Comparison of ENCODE assay signal across 10 mouse cellular contexts in the genomic region with DNA sequence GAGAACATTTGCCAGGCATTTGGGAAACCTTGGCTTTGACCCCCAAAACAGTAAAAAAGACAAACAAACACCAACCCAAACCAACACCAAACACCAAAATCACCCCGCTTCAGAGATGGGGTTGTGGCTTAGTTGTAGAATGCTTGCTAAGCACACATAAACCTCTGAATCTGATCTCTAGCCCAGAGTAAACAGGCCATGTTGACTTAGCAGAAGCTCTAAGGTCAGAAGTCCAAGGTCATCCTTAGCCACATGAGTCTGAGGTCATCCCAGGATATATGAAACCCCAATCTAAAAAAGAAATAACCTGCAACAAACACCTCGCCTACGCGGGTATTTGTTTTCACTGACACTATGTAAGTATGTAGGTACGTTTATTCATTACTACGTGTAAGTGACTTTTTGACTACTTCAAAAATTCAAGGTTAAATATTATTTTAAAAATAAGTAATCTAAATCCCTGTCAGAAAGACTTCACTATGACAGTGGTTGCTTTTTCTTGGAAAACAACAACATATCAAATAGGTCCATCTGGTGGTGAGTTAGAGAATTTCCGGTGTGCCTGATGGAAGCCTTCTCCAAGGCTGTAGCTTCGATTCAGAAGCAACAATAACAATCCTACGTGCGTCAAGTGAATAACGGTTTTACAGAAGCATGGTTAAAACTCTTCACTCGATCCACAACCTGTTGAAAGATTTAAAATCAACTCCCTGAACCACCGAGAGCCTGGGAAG. TPM values are rescaled to one million over a fixed set of nuclear protein-coding genes. Genes with fewer than 3 reads are reported as not detected.
DNase-seq lines count a peak whose midpoint lies in the region; ATAC-seq and TF ChIP-seq lines count a peak whose summit lies in the region.
"Had no signal": no experiment of that assay in that cellular context is flagged by ENCODE, and none has a peak within 500 bp of the region (broad histone marks: within the 10 kb centered on the region; RNA-seq: fewer than 3 reads in every experiment).

No protein-coding gene starts in this region.

- 61% methylated on average over 13 of the region's 13 CpGs for WGBS in heart, embryonic 11.5 days (ENCODE audit: insufficient replicate concordance)
- WGBS in thymus, adult 2 months: 61% methylated on average over 13 of the region's 13 CpGs

- no peaks in the 10 kb centered on the region for H3K9me3 ChIP-seq in heart, embryonic 11.5 days (replicated peaks; ENCODE audit: control insufficient read depth, low read length)
- H3K9me3 ChIP-seq: heart, embryonic 15.5 days; stomach, embryonic 15.5 days had no signal

- H3K4me2 ChIP-seq in heart, embryonic 11.5 days: peak overlapping the region; percentile 31
- H3K4me2 ChIP-seq: heart, embryonic 15.5 days; stomach, embryonic 15.5 days had no signal

- no peak for TF ChIP-seq CTCF in thymus, adult 2 months (IDR thresholded peaks at IDR 0.05; ENCODE audit: borderline replicate concordance, control insufficient read depth, extremely low read depth, insufficient read depth, low read length, poor library complexity)

- H3K9ac ChIP-seq in heart, embryonic 11.5 days (ENCODE audit: low read depth, low read length): no peak overlapping the region
- H3K9ac ChIP-seq: heart, embryonic 15.5 days; stomach, embryonic 15.5 days had no signal

- no peak overlapping the region for H3K4me3 ChIP-seq in heart, embryonic 11.5 days (ENCODE audit: low read depth, low read length)
- no peak overlapping the region for H3K4me3 ChIP-seq in thymus, adult 2 months (ENCODE audit: control insufficient read depth, insufficient read depth, low read length)
- H3K4me3 ChIP-seq: heart, embryonic 15.5 days; stomach, embryonic 15.5 days had no signal

- no peaks in the 10 kb centered on the region for H3K4me1 ChIP-seq in heart, embryonic 11.5 days (ENCODE audit: control insufficient read depth, insufficient read depth, low read length)
- H3K4me1 ChIP-seq in thymus, adult 2 months (replicated peaks; ENCODE audit: control insufficient read depth, insufficient read depth, low read length): no peaks in the 10 kb centered on the region
- H3K4me1 ChIP-seq: heart, embryonic 15.5 days; stomach, embryonic 15.5 days had no signal

- H3K27me3 ChIP-seq in heart, embryonic 11.5 days (ENCODE audit: control insufficient read depth, insufficient read depth, low read length): no peaks in the 10 kb centered on the region
- H3K27me3 ChIP-seq in thymus, adult 2 months (ENCODE audit: control insufficient read depth, insufficient read depth, low read length): no peaks in the 10 kb centered on the region
- H3K27me3 ChIP-seq: heart, embryonic 15.5 days; stomach, embryonic 15.5 days had no signal

- H3K36me3 ChIP-seq in heart, embryonic 11.5 days (ENCODE audit: control insufficient read depth, insufficient read depth, low read length): no peaks in the 10 kb centered on the region
- no peaks in the 10 kb centered on the region for H3K36me3 ChIP-seq in thymus, adult 2 months (ENCODE audit: control insufficient read depth, insufficient read depth, low read length)
- H3K36me3 ChIP-seq: heart, embryonic 15.5 days; stomach, embryonic 15.5 days had no signal

- no peak for DNase-seq in heart, adult 9 months (ENCODE audit: low spot score in 2 of 2)
- peak; percentile 17 for DNase-seq in thymus, postnatal 14 days
- DNase-seq in thymus, adult 2 months: no peak
- peak; percentile 31 to 34 for DNase-seq in kidney, adult 8-10 months
- DNase-seq in telencephalon, adult 2 months (ENCODE audit: low read depth, low spot score): peak; percentile 40
- no peak for DNase-seq in thymus, adult 18-20 months
- no peak for DNase-seq in adrenal gland, postnatal 4 days (ENCODE audit: low spot score in 2 of 2)

- ATAC-seq in heart, embryonic 11.5 days (replicated peaks; ENCODE audit: insufficient number of reproducible peaks, low FRiP score, low TSS enrichment): no peak

- H3K27ac ChIP-seq in heart, embryonic 11.5 days (ENCODE audit: low read depth, low read length): no peak overlapping the region
- H3K27ac ChIP-seq in thymus, adult 2 months (ENCODE audit: control insufficient read depth, insufficient read depth, low read length): no peak overlapping the region
- H3K27ac ChIP-seq: heart, embryonic 15.5 days; stomach, embryonic 15.5 days had no signal

- TF ChIP-seq POLR2A in thymus, adult 2 months (IDR thresholded peaks at IDR 0.05; ENCODE audit: control insufficient read depth, extremely low read depth, insufficient read depth, low read length, poor library complexity): no peak

RNA-seq across cellular contexts. Expression of a gene that starts 11.1 kb away (rescaled TPM):
- 45.5 and 50.0 TPM in 2 replicates for polyA plus RNA-seq in heart, embryonic 11.5 days (2014; fragmentation: Nextera tagmentation; extraction: Ambion mirVana)
- polyA plus RNA-seq in thymus, adult 2 months (2012; rRNA removed): 53.1 and 60.6 TPM in 2 replicates
- 10 to 100 TPM; 28.9 to 41.4 TPM for total RNA-seq in adrenal gland, postnatal 4 days (2021)

Comparison
In these comparisons a context has a peak if more than half of its experiments do, and no peak if none do; other contexts are left out.
1. DNase-seq: peak in thymus, postnatal 14 days (single experiment), kidney, adult 8-10 months (2 of 2) and telencephalon, adult 2 months (single experiment); none in heart, adult 9 months (0 of 2), thymus, adult 2 months (single experiment), thymus, adult 18-20 months (0 of 2) and adrenal gland, postnatal 4 days (0 of 2).